ENCODE assay signal across 12 mouse cellular contexts in the genomic region with DNA sequence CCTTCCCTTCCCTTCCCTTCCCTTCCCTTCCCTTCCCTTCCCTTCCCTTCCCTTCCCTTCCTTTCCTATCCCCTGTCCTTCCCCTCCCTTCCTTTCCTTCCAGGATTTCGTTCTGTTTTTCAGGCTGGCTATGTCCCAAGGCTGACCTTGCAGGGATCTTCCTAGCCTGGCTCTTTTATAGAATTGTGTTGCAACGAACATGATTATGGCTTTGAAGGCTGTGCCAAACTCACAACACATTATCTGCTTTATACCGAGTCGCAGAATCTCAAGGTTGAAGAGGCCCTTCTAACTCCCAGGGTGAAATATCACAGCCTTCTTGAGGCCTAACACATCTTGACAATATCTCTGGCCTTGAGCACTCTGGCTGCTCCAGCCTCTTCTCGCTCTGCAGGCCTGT. TPM values are rescaled to one million over a fixed set of nuclear protein-coding genes. Genes with fewer than 3 reads are reported as not detected.
DNase-seq lines count a peak whose midpoint lies in the region; ATAC-seq lines count a peak whose summit lies in the region.
"Had no signal": no experiment of that assay in that cellular context is flagged by ENCODE, and none has a peak within 500 bp of the region (broad histone marks: within the 10 kb centered on the region; RNA-seq: fewer than 3 reads in every experiment).

No protein-coding gene starts in this region.

- H3K4me3 ChIP-seq in embryonic facial prominence, embryonic 13.5 days = no peak overlapping the region
- no peak overlapping the region for H3K4me3 ChIP-seq in embryonic facial prominence, embryonic 10.5 days
- no peak overlapping the region for H3K4me3 ChIP-seq in lung, embryonic 16.5 days (ENCODE audit: low read length)
- H3K4me3 ChIP-seq in intestine, embryonic 15.5 days (replicated peaks) = no peak overlapping the region

- no peaks in the 10 kb centered on the region for H3K36me3 ChIP-seq in embryonic facial prominence, embryonic 13.5 days
- H3K36me3 ChIP-seq in embryonic facial prominence, embryonic 10.5 days (replicated peaks) = no peaks in the 10 kb centered on the region
- no peaks in the 10 kb centered on the region for H3K36me3 ChIP-seq in lung, embryonic 16.5 days (ENCODE audit: control insufficient read depth, insufficient read depth, low read length)
- no peaks in the 10 kb centered on the region for H3K36me3 ChIP-seq in intestine, embryonic 15.5 days
- H3K36me3 ChIP-seq: hindbrain, embryonic 10.5 days; limb, embryonic 13.5 days had no signal

- H3K9ac ChIP-seq in embryonic facial prominence, embryonic 13.5 days = no peak overlapping the region
- H3K9ac ChIP-seq in lung, embryonic 16.5 days (ENCODE audit: low read length) = no peak overlapping the region
- H3K9ac ChIP-seq in intestine, embryonic 15.5 days = no peak overlapping the region

- H3K4me1 ChIP-seq in embryonic facial prominence, embryonic 13.5 days = peaks cover 10% of the 10 kb centered on the region
- H3K4me1 ChIP-seq in embryonic facial prominence, embryonic 10.5 days = peaks cover 15% of the 10 kb centered on the region
- peaks cover 7% of the 10 kb centered on the region for H3K4me1 ChIP-seq in lung, embryonic 16.5 days (replicated peaks; ENCODE audit: control insufficient read depth, insufficient read depth, low read length)
- no peaks in the 10 kb centered on the region; the same call in 1 of the 2 replicates for H3K4me1 ChIP-seq in intestine, embryonic 15.5 days (replicated peaks)

- no peak overlapping the region for H3K4me2 ChIP-seq in embryonic facial prominence, embryonic 13.5 days
- H3K4me2 ChIP-seq in lung, embryonic 16.5 days (ENCODE audit: low read depth, low read length) = no peak overlapping the region
- no peak overlapping the region for H3K4me2 ChIP-seq in intestine, embryonic 15.5 days (replicated peaks)

- 73% methylated on average over 5 of the region's 5 CpGs for WGBS in embryonic facial prominence, embryonic 13.5 days
- 77% methylated on average over 5 of the region's 5 CpGs for WGBS in embryonic facial prominence, embryonic 10.5 days
- 27% methylated on average over 5 of the region's 5 CpGs for WGBS in lung, embryonic 16.5 days
- 46% methylated on average over 5 of the region's 5 CpGs for WGBS in intestine, embryonic 15.5 days

- H3K9me3 ChIP-seq in embryonic facial prominence, embryonic 13.5 days = no peaks in the 10 kb centered on the region
- no peaks in the 10 kb centered on the region for H3K9me3 ChIP-seq in embryonic facial prominence, embryonic 10.5 days
- no peaks in the 10 kb centered on the region for H3K9me3 ChIP-seq in lung, embryonic 16.5 days (ENCODE audit: control insufficient read depth, low read length)
- H3K9me3 ChIP-seq in intestine, embryonic 15.5 days = no peaks in the 10 kb centered on the region
- H3K9me3 ChIP-seq: hindbrain, embryonic 10.5 days; limb, embryonic 13.5 days had no signal

- no peak for DNase-seq in embryonic facial prominence, embryonic 10.5 days (ENCODE audit: low spot score)
- no peak for DNase-seq in lung, postnatal 14 days
- DNase-seq in ovary, postnatal 36 days (ENCODE audit: low spot score) = peak; percentile 56
- DNase-seq in Muller cell, postnatal 12 days (ENCODE audit: inconsistent ontology term) = no peak
- DNase-seq: embryo, embryonic 11 days had no signal

- H3K27me3 ChIP-seq in embryonic facial prominence, embryonic 13.5 days = no peaks in the 10 kb centered on the region
- peaks cover 7% of the 10 kb centered on the region; the same call in 1 of the 2 replicates for H3K27me3 ChIP-seq in embryonic facial prominence, embryonic 10.5 days (replicated peaks; ENCODE audit: low read depth, poor library complexity, severe bottlenecking)
- H3K27me3 ChIP-seq in lung, embryonic 16.5 days (ENCODE audit: control insufficient read depth, insufficient read depth, low read depth, low read length) = no peaks in the 10 kb centered on the region
- no peaks in the 10 kb centered on the region for H3K27me3 ChIP-seq in intestine, embryonic 15.5 days (replicated peaks)
- H3K27me3 ChIP-seq: limb, embryonic 13.5 days; Patski had no signal

- peak overlapping the region; percentile 39; the same call in 1 of the 2 replicates for H3K27ac ChIP-seq in embryonic facial prominence, embryonic 13.5 days
- H3K27ac ChIP-seq in embryonic facial prominence, embryonic 10.5 days (replicated peaks) = no peak overlapping the region
- H3K27ac ChIP-seq in lung, embryonic 16.5 days (ENCODE audit: low read length) = peak overlapping the region; percentile 65
- peak overlapping the region; percentile 29; the same call in 1 of the 2 replicates for H3K27ac ChIP-seq in intestine, embryonic 15.5 days

- ATAC-seq in embryonic facial prominence, embryonic 13.5 days (ENCODE audit: insufficient number of reproducible peaks, insufficient read depth, low FRiP score, low TSS enrichment, low read depth) = no peak
- peak; percentile 9; the same call in 1 of the 2 replicates for ATAC-seq in lung, embryonic 16.5 days (ENCODE audit: low read depth)
- no peak for ATAC-seq in intestine, embryonic 15.5 days
- ATAC-seq in monocyte, adult 5-6 weeks (replicated peaks; ENCODE audit: insufficient number of reproducible peaks, low FRiP score, low TSS enrichment, poor library complexity, severe bottlenecking) = no peak

RNA-seq across cellular contexts. Expression of gene Nenf, which starts 0.7 kb away (rescaled TPM):
- polyA plus RNA-seq in embryonic facial prominence, embryonic 13.5 days (2015; fragmentation: Nextera tagmentation; extraction: Ambion mirVana) = 88.3 and 94.7 TPM in 2 replicates
- polyA plus RNA-seq in embryonic facial prominence, embryonic 10.5 days (2016; fragmentation: Nextera tagmentation; extraction: Ambion mirVana) = 42.8 and 48.6 TPM in 2 replicates
- polyA plus RNA-seq in lung, embryonic 16.5 days (2015; fragmentation: Nextera tagmentation; extraction: Ambion mirVana) = 97.7 and 107 TPM in 2 replicates
- 91.3 and 94.3 TPM in 2 replicates for polyA plus RNA-seq in intestine, embryonic 15.5 days (2015; fragmentation: Nextera tagmentation; extraction: Ambion mirVana)
- total RNA-seq in monocyte, adult 5-6 weeks (2017) = 1.9 to 4.4 TPM (median 2.5 TPM) in 3 replicates

RNA-seq across cellular contexts. Expression of gene Tmem206, which starts 7.0 kb away (rescaled TPM):
- 17.8 and 18.3 TPM in 2 replicates for polyA plus RNA-seq in embryonic facial prominence, embryonic 13.5 days (2015; fragmentation: Nextera tagmentation; extraction: Ambion mirVana)
- 25.4 and 26.0 TPM in 2 replicates for polyA plus RNA-seq in embryonic facial prominence, embryonic 10.5 days (2016; fragmentation: Nextera tagmentation; extraction: Ambion mirVana)
- 22.8 and 23.4 TPM in 2 replicates for polyA plus RNA-seq in lung, embryonic 16.5 days (2015; fragmentation: Nextera tagmentation; extraction: Ambion mirVana)
- polyA plus RNA-seq in intestine, embryonic 15.5 days (2015; fragmentation: Nextera tagmentation; extraction: Ambion mirVana) = 16.4 and 16.9 TPM in 2 replicates
- total RNA-seq in monocyte, adult 5-6 weeks (2017) = 5.8 to 12.5 TPM (median 10.7 TPM) in 3 replicates
